Mouse (Mus musculus): ENCODE measurements at regions not wholly inside any gene's neighbourhood (a gene's known extent, or its start where the extent isn't known, plus 50 kb on each side); places are given as distances from the start of the nearest gene placed in this dataset.

DNA sequence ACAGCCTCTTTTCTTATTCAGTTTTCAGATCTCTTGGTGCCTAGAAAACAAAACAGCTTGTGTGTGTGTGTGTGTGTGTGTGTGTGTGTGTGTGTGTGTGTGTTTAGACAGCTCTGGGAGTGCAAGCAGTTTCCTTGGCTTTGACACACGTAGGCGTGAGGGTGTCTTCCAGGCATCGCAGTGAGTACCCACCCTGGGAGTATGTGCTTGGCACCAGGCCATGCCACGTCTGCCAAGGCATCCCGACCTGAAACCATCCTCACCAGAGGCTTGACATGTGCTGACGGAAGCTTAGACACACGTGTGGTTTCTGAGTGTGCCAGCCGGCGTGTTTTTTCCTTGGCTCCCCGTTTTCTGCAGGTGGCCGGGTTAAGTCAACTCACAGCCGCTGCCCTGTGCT lies 396.6 kb downstream of the Pmp22 start:
- no peaks in the 10 kb centered on the region for H3K36me3 ChIP-seq (ENCODE audit: control insufficient read depth, insufficient read depth, low read length)
- TF ChIP-seq EP300 (IDR thresholded peaks at IDR 0.05; ENCODE audit: insufficient read depth, low read depth, low read length) (no peak), CTCF (IDR thresholded peaks at IDR 0.05) (no peak), POLR2A (IDR thresholded peaks at IDR 0.05; ENCODE audit: insufficient read depth, low read depth, low read length) (no peak)
- H3K27ac ChIP-seq: no peak overlapping the region
- H3K4me1 ChIP-seq (ENCODE audit: control insufficient read depth, insufficient read depth, low read length): no peaks in the 10 kb centered on the region
- 58% methylated on average over 12 of the region's 12 CpGs for WGBS
- H3K27me3 ChIP-seq (ENCODE audit: control insufficient read depth, insufficient read depth, low read length): no peaks in the 10 kb centered on the region
- no peaks in the 10 kb centered on the region for H3K79me2 ChIP-seq (replicated peaks; ENCODE audit: control insufficient read depth, insufficient read depth, low read length)
- intact Hi-C loops (cut with DNase I): no loop called here
- no peak overlapping the region for H3K9ac ChIP-seq (ENCODE audit: low read depth, low read length)
- DNase-seq: no peak
- no peak overlapping the region for H3K4me3 ChIP-seq

DNA sequence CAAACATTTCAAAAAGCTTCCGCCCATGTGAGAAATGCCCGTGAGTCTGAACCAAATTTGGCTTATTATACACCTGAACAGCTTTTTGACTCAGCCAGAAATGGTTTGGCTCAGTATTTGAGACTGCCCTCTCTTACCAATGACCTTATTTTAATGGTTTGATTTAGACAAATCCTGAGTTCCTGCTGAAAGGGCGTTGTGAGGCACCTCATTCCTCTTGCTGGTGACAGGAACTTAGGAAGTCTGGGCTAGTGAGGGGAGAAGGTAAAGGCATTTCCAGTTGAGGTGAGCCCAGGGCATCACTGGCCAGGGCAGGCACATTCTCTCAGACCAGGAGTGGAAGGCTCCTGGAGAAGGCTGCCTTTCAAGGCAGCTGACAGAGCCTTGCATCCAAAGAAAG lies 396.1 kb downstream of the Hs3st3b1 start:
- no peaks in the 10 kb centered on the region for H3K27me3 ChIP-seq (ENCODE audit: control insufficient read depth, insufficient read depth, low read length)
- H3K79me2 ChIP-seq (replicated peaks; ENCODE audit: control insufficient read depth, insufficient read depth, low read length): no peaks in the 10 kb centered on the region
- no peak overlapping the region for H3K4me3 ChIP-seq
- no peaks in the 10 kb centered on the region for H3K36me3 ChIP-seq (ENCODE audit: control insufficient read depth, insufficient read depth, low read length)
- no peaks in the 10 kb centered on the region for H3K4me1 ChIP-seq (ENCODE audit: control insufficient read depth, insufficient read depth, low read length)
- TF ChIP-seq EP300 (IDR thresholded peaks at IDR 0.05; ENCODE audit: insufficient read depth, low read depth, low read length) (no peak), CTCF (IDR thresholded peaks at IDR 0.05) (no peak), POLR2A (IDR thresholded peaks at IDR 0.05; ENCODE audit: insufficient read depth, low read depth, low read length) (no peak)
- WGBS: 74% methylated on average over 3 of the region's 3 CpGs
- DNase-seq: no peak
- no peak overlapping the region for H3K9ac ChIP-seq (ENCODE audit: low read depth, low read length)
- H3K27ac ChIP-seq: no peak overlapping the region
- intact Hi-C loops (cut with DNase I): no loop called here

GRCm38 (mm10) chr11:63532752-63533151 lies 389.3 kb downstream of the Hs3st3b1 start:
- no peak overlapping the region for H3K4me3 ChIP-seq
- no peaks in the 10 kb centered on the region for H3K4me1 ChIP-seq (ENCODE audit: control insufficient read depth, insufficient read depth, low read length)
- H3K27ac ChIP-seq: no peak overlapping the region
- intact Hi-C loops (cut with DNase I): no loop called here
- no peak for TF ChIP-seq POLR2A (IDR thresholded peaks at IDR 0.05; ENCODE audit: insufficient read depth, low read depth, low read length)
- no peak for TF ChIP-seq EP300 (IDR thresholded peaks at IDR 0.05; ENCODE audit: insufficient read depth, low read depth, low read length)
- TF ChIP-seq CTCF (IDR thresholded peaks at IDR 0.05): no peak
- H3K9ac ChIP-seq (ENCODE audit: low read depth, low read length): no peak overlapping the region
- H3K27me3 ChIP-seq (ENCODE audit: control insufficient read depth, insufficient read depth, low read length): no peaks in the 10 kb centered on the region
- H3K36me3 ChIP-seq (ENCODE audit: control insufficient read depth, insufficient read depth, low read length): no peaks in the 10 kb centered on the region
- 85% methylated on average over 5 of the region's 5 CpGs for WGBS
- no peak for DNase-seq
- H3K79me2 ChIP-seq (replicated peaks; ENCODE audit: control insufficient read depth, insufficient read depth, low read length): no peaks in the 10 kb centered on the region

DNA sequence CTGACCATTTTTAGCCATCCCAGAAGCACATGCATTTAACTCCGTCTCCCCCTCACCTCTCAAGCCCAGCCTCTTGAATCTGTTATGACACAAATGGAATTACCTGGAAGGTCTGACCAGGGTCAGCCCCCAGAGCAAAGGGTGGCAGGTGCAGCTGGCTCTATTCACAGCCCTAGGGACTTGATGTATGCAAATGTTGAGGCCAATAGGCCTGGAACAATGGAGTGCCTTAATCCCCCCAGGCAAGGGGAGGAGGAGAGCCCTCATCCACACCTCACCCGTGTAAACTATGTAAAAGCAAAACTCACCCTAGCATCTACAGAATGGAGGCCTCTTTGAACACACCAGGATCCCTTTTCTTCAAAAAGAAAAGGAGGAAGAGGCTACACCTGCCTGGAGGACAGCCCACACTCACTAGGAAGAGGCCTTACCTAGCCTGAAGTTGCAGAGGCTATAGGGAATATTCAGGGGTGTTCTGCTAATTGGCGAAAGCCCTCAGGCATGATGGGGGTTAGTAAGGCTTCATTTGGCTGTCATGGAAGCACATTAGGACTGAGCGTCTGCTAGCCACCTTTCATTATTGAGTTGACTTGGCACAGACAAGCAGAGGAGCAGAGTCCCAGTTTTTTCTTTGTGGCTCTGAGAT lies 388.4 kb downstream of the Hs3st3b1 start:
- no peak overlapping the region for H3K27ac ChIP-seq
- no peaks in the 10 kb centered on the region for H3K79me2 ChIP-seq (replicated peaks; ENCODE audit: control insufficient read depth, insufficient read depth, low read length)
- no peak overlapping the region for H3K9ac ChIP-seq (ENCODE audit: low read depth, low read length)
- TF ChIP-seq EP300 (IDR thresholded peaks at IDR 0.05; ENCODE audit: insufficient read depth, low read depth, low read length): no peak
- no peak for TF ChIP-seq POLR2A (IDR thresholded peaks at IDR 0.05; ENCODE audit: insufficient read depth, low read depth, low read length)
- TF ChIP-seq CTCF (IDR thresholded peaks at IDR 0.05): no peak
- 70% methylated on average over 4 of the region's 4 CpGs for WGBS
- no peak overlapping the region for H3K4me3 ChIP-seq
- intact Hi-C loops (cut with DNase I): no loop called here
- DNase-seq: no peak
- H3K36me3 ChIP-seq (ENCODE audit: control insufficient read depth, insufficient read depth, low read length): no peaks in the 10 kb centered on the region
- no peaks in the 10 kb centered on the region for H3K27me3 ChIP-seq (ENCODE audit: control insufficient read depth, insufficient read depth, low read length)
- no peaks in the 10 kb centered on the region for H3K4me1 ChIP-seq (ENCODE audit: control insufficient read depth, insufficient read depth, low read length)

DNA sequence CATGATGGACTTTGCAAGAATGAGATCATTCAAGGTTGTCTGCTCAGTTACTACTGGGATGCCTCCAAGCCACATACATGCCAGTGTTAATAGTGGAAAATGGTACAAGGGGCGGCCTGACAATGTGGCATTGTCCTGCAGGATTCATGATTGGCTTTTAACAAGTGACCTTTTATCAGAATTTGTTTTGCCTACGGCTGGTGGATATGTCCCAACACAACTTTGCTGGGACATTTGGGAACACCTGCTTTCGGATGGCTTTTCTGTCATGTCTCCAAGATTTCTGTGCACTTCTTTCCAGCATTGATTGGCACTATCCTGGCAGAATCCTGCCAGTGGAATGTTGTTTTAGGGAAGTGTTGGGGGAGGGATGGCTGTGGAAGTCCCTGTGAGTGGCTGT lies 384.4 kb downstream of the Hs3st3b1 start:
- TF ChIP-seq POLR2A (IDR thresholded peaks at IDR 0.05; ENCODE audit: insufficient read depth, low read depth, low read length): no peak
- no peak for TF ChIP-seq CTCF (IDR thresholded peaks at IDR 0.05)
- no peak for TF ChIP-seq EP300 (IDR thresholded peaks at IDR 0.05; ENCODE audit: insufficient read depth, low read depth, low read length)
- Histone ChIP-seq H3K36me3 (ENCODE audit: control insufficient read depth, insufficient read depth, low read length) (no peaks in the 10 kb centered on the region), H3K79me2 (replicated peaks; ENCODE audit: control insufficient read depth, insufficient read depth, low read length) (no peaks in the 10 kb centered on the region), H3K27ac (no peak overlapping the region), H3K4me3 (no peak overlapping the region), H3K9ac (ENCODE audit: low read depth, low read length) (no peak overlapping the region), H3K27me3 (ENCODE audit: control insufficient read depth, insufficient read depth, low read length) (no peaks in the 10 kb centered on the region), H3K4me1 (ENCODE audit: control insufficient read depth, insufficient read depth, low read length) (no peaks in the 10 kb centered on the region)
- WGBS: 72% methylated on average over 3 of the region's 3 CpGs
- intact Hi-C loops (cut with DNase I): no loop called here
- DNase-seq: no peak

DNA sequence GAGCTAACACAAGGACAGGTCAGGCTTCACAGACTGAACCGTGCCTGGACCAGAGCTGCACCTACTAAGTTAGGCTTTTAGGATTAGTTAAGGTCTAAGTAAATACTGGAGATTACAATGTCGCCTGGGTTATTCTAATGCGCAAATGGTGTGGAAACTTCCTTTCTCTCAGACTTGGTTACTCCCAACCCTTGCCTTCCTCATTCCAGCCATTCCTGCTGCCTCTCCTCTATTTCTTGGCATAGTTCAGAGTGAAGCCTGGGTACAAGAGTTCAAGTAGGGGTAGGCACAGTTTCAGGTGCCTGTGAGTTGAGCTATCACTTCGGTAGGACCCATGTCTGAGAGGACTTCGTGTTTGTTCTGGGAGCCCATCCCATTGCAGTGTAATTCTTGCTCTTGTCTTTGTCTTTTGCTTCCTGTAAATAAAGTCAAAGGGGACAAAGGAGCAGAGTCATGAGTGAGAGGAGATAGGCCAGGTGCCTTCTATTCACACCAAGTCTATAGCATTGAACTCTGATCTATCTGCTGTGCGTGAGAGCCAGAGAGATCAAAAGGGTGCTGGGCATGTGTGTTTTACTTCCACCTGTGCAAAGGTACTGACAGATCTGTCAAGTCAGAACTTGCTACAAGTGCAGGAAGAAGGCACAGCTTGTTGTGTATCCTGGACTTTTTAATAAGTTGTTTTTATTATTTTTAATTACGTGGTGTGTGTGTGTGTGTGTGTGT lies 378.0 kb downstream of the Hs3st3b1 start:
- Histone ChIP-seq H3K27me3 (ENCODE audit: control insufficient read depth, insufficient read depth, low read length) (no peaks in the 10 kb centered on the region), H3K36me3 (ENCODE audit: control insufficient read depth, insufficient read depth, low read length) (no peaks in the 10 kb centered on the region), H3K4me1 (ENCODE audit: control insufficient read depth, insufficient read depth, low read length) (no peaks in the 10 kb centered on the region), H3K9ac (ENCODE audit: low read depth, low read length) (no peak overlapping the region), H3K4me3 (no peak overlapping the region), H3K27ac (no peak overlapping the region), H3K79me2 (replicated peaks; ENCODE audit: control insufficient read depth, insufficient read depth, low read length) (no peaks in the 10 kb centered on the region)
- no peak for TF ChIP-seq POLR2A (IDR thresholded peaks at IDR 0.05; ENCODE audit: insufficient read depth, low read depth, low read length)
- no peak for TF ChIP-seq CTCF (IDR thresholded peaks at IDR 0.05)
- no peak for TF ChIP-seq EP300 (IDR thresholded peaks at IDR 0.05; ENCODE audit: insufficient read depth, low read depth, low read length)
- DNase-seq: no peak
- 65% methylated on average over 7 of the region's 7 CpGs for WGBS
- intact Hi-C loops (cut with DNase I): no loop called here

All from heart, adult 2 months (tissue).